In genomic region chr8:125253505-125254180, GRCm38 (mm10) we compare ENCODE assay signal across 9 mouse cellular contexts.
A peak's percentile ranks its signal among the peaks of the same experiment; 100 is the strongest.
DNase-seq lines count a peak whose midpoint lies in the region; ATAC-seq and TF ChIP-seq lines count a peak whose summit lies in the region.
"Had no signal": no experiment of that assay in that cellular context is flagged by ENCODE, and none has a peak within 500 bp of the region (broad histone marks: within the 10 kb centered on the region; RNA-seq: fewer than 3 reads in every experiment).

No protein-coding gene starts in this region.

- peak overlapping the region in 1 of 2 experiments; percentile 57; a peak in 1 of 4 replicates for H3K4me3 ChIP-seq in ES-E14 (ENCODE audit: insufficient read depth in 1 of 2, low read depth in 1 of 2, low read length in 2 of 2, poor library complexity in 1 of 2, severe bottlenecking in 1 of 2)
- H3K4me3 ChIP-seq in liver, postnatal 0 days (ENCODE audit: low read depth, low read length) = 0 out of 2 replicates have a peak overlapping the region, but pooled peaks have one; percentile 23
- peak overlapping the region; percentile 42 for H3K4me3 ChIP-seq in neural tube, embryonic 15.5 days (replicated peaks)

- no peak overlapping the region; the same call in 1 of the 2 replicates for H3K27ac ChIP-seq in ES-E14 (ENCODE audit: insufficient read depth, low read depth, low read length, poor library complexity, severe bottlenecking)
- H3K27ac ChIP-seq in liver, postnatal 0 days (ENCODE audit: low read depth) = no peak overlapping the region
- peak overlapping the region; percentile 97 for H3K27ac ChIP-seq in neural tube, embryonic 15.5 days (replicated peaks)

- no peak overlapping the region for H3K9ac ChIP-seq in ES-E14 (ENCODE audit: insufficient read depth, low read depth, low read length, poor library complexity, severe bottlenecking)
- no peak overlapping the region for H3K9ac ChIP-seq in liver, postnatal 0 days (replicated peaks)
- H3K9ac ChIP-seq in neural tube, embryonic 15.5 days (replicated peaks) = peak overlapping the region; percentile 30

- H3K36me3 ChIP-seq in ES-E14 (ENCODE audit: control insufficient read depth, insufficient read depth, low read length, poor library complexity, severe bottlenecking) = no peaks in the 10 kb centered on the region
- no peaks in the 10 kb centered on the region for H3K36me3 ChIP-seq in liver, postnatal 0 days (replicated peaks; ENCODE audit: insufficient read depth, low read length)
- H3K36me3 ChIP-seq in neural tube, embryonic 15.5 days = no peaks in the 10 kb centered on the region

- TF ChIP-seq CTCF in liver, postnatal 0 days (IDR thresholded peaks at IDR 0.05; ENCODE audit: low read depth) = no peak

- ATAC-seq in frontal cortex, adult (ENCODE audit: low TSS enrichment) = 0 out of 2 replicates have a peak, but pooled peaks have one; percentile 2
- ATAC-seq in granulocyte monocyte progenitor cell, adult 5-6 weeks (replicated peaks; ENCODE audit: poor library complexity, severe bottlenecking) = peak; percentile 56
- ATAC-seq in liver, postnatal 0 days = peak; percentile 49
- ATAC-seq in neural tube, embryonic 15.5 days (ENCODE audit: low FRiP score) = peak; percentile 30; the same call in 1 of the 2 replicates

- DNase-seq in frontal cortex, postnatal 10 days (ENCODE audit: low spot score in 2 of 2) = no peak
- DNase-seq in ES-E14 (ENCODE audit: low read depth, low spot score) = peak; percentile 27
- peak; percentile 35 for DNase-seq in liver, postnatal 0 days
- DNase-seq in layer of hippocampus, postnatal 10 days (ENCODE audit: low spot score in 2 of 2) = no peak
- DNase-seq in embryo, embryonic 10 days (ENCODE audit: low spot score) = no peak

- H3K4me2 ChIP-seq in liver, postnatal 0 days (ENCODE audit: low read depth, low read length) = peak overlapping the region; percentile 55
- peak overlapping the region; percentile 68 for H3K4me2 ChIP-seq in neural tube, embryonic 15.5 days

- no peak for TF ChIP-seq EP300 in liver, postnatal 0 days (IDR thresholded peaks at IDR 0.05; ENCODE audit: low read depth)

- H3K27me3 ChIP-seq in liver, postnatal 0 days (ENCODE audit: insufficient read depth, low read length) = no peaks in the 10 kb centered on the region
- H3K27me3 ChIP-seq in neural tube, embryonic 15.5 days (replicated peaks) = no peaks in the 10 kb centered on the region
- H3K27me3 ChIP-seq: Patski had no signal

- H3K4me1 ChIP-seq in ES-E14 (ENCODE audit: control insufficient read depth in 2 of 2, insufficient read depth in 2 of 2, low read length in 2 of 2, poor library complexity in 1 of 2) = peaks cover 0 to 3% of the 10 kb centered on the region in 2 experiments; a peak in 1 of 4 replicates
- peaks cover 5% of the 10 kb centered on the region; the same call in 1 of the 2 replicates for H3K4me1 ChIP-seq in liver, postnatal 0 days (ENCODE audit: insufficient read depth)
- peaks cover 33% of the 10 kb centered on the region for H3K4me1 ChIP-seq in neural tube, embryonic 15.5 days

- in situ Hi-C loops in ES-E14 (cut with MboI; ENCODE audit: low sequenced_read_pairs in 2 of 2, unreplicated experiment in 2 of 2) = no loop called here

- no peaks in the 10 kb centered on the region for H3K9me3 ChIP-seq in ES-E14 (ENCODE audit: control insufficient read depth, insufficient read depth, low read depth, low read length)
- no peaks in the 10 kb centered on the region for H3K9me3 ChIP-seq in liver, postnatal 0 days (ENCODE audit: low read length)
- no peaks in the 10 kb centered on the region for H3K9me3 ChIP-seq in neural tube, embryonic 15.5 days (replicated peaks)

- WGBS in liver, postnatal 0 days (ENCODE audit: insufficient replicate concordance) = 45% methylated on average over 10 of the region's 10 CpGs
- WGBS in neural tube, embryonic 15.5 days = 30% methylated on average over 10 of the region's 10 CpGs

TF ChIP-seq in ES-E14, 5 proteins besides CTCF, POLR2A, EP300 and RAD21:
- no peak for TF ChIP-seq ZC3H11A (IDR thresholded peaks at IDR 0.05; ENCODE audit: borderline replicate concordance, low read depth, low read length)
- no peak for TF ChIP-seq HCFC1 (IDR thresholded peaks at IDR 0.05; ENCODE audit: borderline replicate concordance, insufficient read depth, low read length)
- TF ChIP-seq CHD2 (IDR thresholded peaks at IDR 0.05; ENCODE audit: low read depth, low read length) = no peak
- TF ChIP-seq ZNF384 (IDR thresholded peaks at IDR 0.05; ENCODE audit: low read depth, low read length) = no peak
- no peak for TF ChIP-seq MAFK (IDR thresholded peaks at IDR 0.05; ENCODE audit: insufficient read depth, low read depth, low read length)

Comparison
In these comparisons a context has a peak if more than half of its experiments do, and no peak if none do; other contexts are left out.
1. ATAC-seq: peak in every context shown above with its lines; median percentile 56 in granulocyte monocyte progenitor cell, adult 5-6 weeks; 49 in liver, postnatal 0 days; 30 in neural tube, embryonic 15.5 days; 2 in frontal cortex, adult.
2. DNase-seq: peak in ES-E14 (single experiment) and liver, postnatal 0 days (single experiment); none in frontal cortex, postnatal 10 days (0 of 2), layer of hippocampus, postnatal 10 days (0 of 2) and embryo, embryonic 10 days (single experiment).